Mouse (Mus musculus) lung, postnatal 0 days (tissue): ENCODE results near the gene Stk38.

ENCODE experiments used
- CTCF ChIP-seq: IDR thresholded peaks from 2 replicates; pipeline ENCODE4 v1.5.1; 2016; ENCODE audit warnings: antibody characterized with exemption, mild to moderate bottlenecking
- EP300 ChIP-seq: IDR thresholded peaks from 2 replicates; pipeline ENCODE4 v1.6.1; 2016; ENCODE audit warnings: antibody characterized with exemption, mild to moderate bottlenecking, control low read depth

GRCm38 (mm10) chr17:28936622-28937345 lies 71.0 kb downstream of the Stk38 start:
- TF ChIP-seq CTCF (peak; percentile 67), EP300 (no peak)
